Mouse (Mus musculus): ENCODE measurements around the gene Gfpt2. TPM values are rescaled to one million over a fixed set of nuclear protein-coding genes. Genes with fewer than 3 reads are reported as not detected.
A peak's percentile ranks its signal among the peaks of the same experiment; 100 is the strongest.

Gene Gfpt2
- 2.8 and 4.4 TPM in 2 replicates for polyA plus RNA-seq (2012; rRNA removed)

DNA sequence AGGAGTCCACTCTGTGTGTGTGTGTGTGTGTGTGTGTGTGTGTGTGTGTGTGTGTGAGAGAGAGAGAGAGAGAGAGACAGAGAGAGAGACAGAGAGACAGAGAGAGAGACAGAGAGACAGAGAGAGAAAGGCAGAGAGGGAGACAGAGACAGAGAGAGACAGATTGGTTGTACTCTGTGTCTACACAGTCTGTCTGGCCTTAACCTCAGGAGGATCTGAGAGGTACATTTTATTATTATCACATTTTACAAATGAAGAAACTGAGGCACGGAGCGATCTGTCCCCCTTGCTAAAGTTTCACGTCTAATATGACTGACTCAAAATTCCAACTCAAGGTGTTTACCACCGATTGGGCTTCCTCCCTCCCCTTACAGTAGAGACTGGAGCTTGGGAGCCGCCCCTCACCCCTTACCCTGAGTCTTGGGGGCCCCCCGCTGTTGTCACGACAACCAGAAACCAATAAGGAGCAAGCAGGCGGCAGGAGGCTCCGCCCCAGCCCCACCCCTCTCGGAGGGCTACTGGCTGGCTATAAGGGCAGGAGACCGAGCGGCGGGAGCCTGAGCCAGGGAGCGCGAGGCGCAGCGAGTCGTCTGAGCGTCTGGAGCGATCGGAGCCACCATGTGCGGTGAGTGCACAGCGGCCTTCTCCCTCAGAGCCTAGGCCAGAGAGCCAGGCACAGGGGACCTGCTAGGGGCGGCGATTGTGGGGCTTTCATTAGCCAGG is at the start of gene Gfpt2:
Gene Gfpt2, plus strand, starts transcription at position 560 of the 723 bp plus-strand sequence.
- H3K27ac ChIP-seq (ENCODE audit: control insufficient read depth, insufficient read depth, low read length) = no peak within 1 kb of the TSS
- H3K4me1 ChIP-seq (replicated peaks; ENCODE audit: control insufficient read depth, insufficient read depth, low read length) = peaks cover 10% of the 10 kb centered on the region
- peak; percentile 43 for DNase-seq
- H3K4me3 ChIP-seq (ENCODE audit: control insufficient read depth, insufficient read depth, low read length) = peak within 1 kb of the TSS; percentile 44
- no peak for TF ChIP-seq CTCF (IDR thresholded peaks at IDR 0.05; ENCODE audit: borderline replicate concordance, control insufficient read depth, extremely low read depth, insufficient read depth, low read length, poor library complexity)
- H3K27me3 ChIP-seq (ENCODE audit: control insufficient read depth, insufficient read depth, low read length) = peaks cover 2% of the 10 kb centered on the region; the same call in 1 of the 2 replicates
- WGBS = 3% methylated on average over 25 of the region's 25 CpGs
- no peaks in the 10 kb centered on the region for H3K36me3 ChIP-seq (ENCODE audit: control insufficient read depth, insufficient read depth, low read length)

GRCm38 (mm10) chr11:49744981-49745380 is 49.0 kb upstream of the Gfpt2 start:
- Histone ChIP-seq H3K36me3 (ENCODE audit: control insufficient read depth, insufficient read depth, low read length) (no peaks in the 10 kb centered on the region), H3K27ac (ENCODE audit: control insufficient read depth, insufficient read depth, low read length) (no peak overlapping the region), H3K27me3 (ENCODE audit: control insufficient read depth, insufficient read depth, low read length) (no peaks in the 10 kb centered on the region), H3K4me1 (replicated peaks; ENCODE audit: control insufficient read depth, insufficient read depth, low read length) (no peaks in the 10 kb centered on the region), H3K4me3 (ENCODE audit: control insufficient read depth, insufficient read depth, low read length) (no peak overlapping the region)
- TF ChIP-seq POLR2A (IDR thresholded peaks at IDR 0.05; ENCODE audit: control insufficient read depth, extremely low read depth, insufficient read depth, low read length, poor library complexity) = no peak
- no peak for TF ChIP-seq CTCF (IDR thresholded peaks at IDR 0.05; ENCODE audit: borderline replicate concordance, control insufficient read depth, extremely low read depth, insufficient read depth, low read length, poor library complexity)
- DNase-seq = no peak

DNA sequence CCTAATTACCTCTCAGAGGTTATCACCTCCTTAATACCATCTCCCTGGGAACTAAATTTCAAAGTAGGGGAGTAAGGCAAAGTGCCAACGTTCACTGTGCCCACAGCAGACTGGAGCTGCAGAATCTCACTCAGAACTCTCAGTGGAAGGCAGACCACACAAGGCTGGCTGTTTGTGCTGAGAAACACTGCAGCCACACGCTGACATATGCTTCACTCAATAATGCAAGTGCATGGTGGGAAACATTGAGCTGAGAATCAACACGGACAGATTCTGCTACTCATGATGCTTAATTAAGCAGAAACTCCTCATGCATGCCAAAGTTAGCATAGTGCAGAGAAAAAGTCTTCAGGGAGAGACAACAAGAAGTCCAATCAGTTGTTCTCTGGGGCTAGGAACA is 48.1 kb upstream of the Gfpt2 start:
- H3K4me3 ChIP-seq (ENCODE audit: control insufficient read depth, insufficient read depth, low read length) = no peak overlapping the region
- no peak for DNase-seq
- no peaks in the 10 kb centered on the region for H3K36me3 ChIP-seq (ENCODE audit: control insufficient read depth, insufficient read depth, low read length)
- no peak for TF ChIP-seq CTCF (IDR thresholded peaks at IDR 0.05; ENCODE audit: borderline replicate concordance, control insufficient read depth, extremely low read depth, insufficient read depth, low read length, poor library complexity)
- no peak for TF ChIP-seq POLR2A (IDR thresholded peaks at IDR 0.05; ENCODE audit: control insufficient read depth, extremely low read depth, insufficient read depth, low read length, poor library complexity)
- H3K4me1 ChIP-seq (replicated peaks; ENCODE audit: control insufficient read depth, insufficient read depth, low read length) = no peaks in the 10 kb centered on the region
- no peak overlapping the region for H3K27ac ChIP-seq (ENCODE audit: control insufficient read depth, insufficient read depth, low read length)
- no peaks in the 10 kb centered on the region for H3K27me3 ChIP-seq (ENCODE audit: control insufficient read depth, insufficient read depth, low read length)
- WGBS = 87% methylated on average over 3 of the region's 3 CpGs

GRCm38 (mm10) chr11:49746756-49747155 is 47.2 kb upstream of the Gfpt2 start:
- no peaks in the 10 kb centered on the region for H3K27me3 ChIP-seq (ENCODE audit: control insufficient read depth, insufficient read depth, low read length)
- WGBS = 95% methylated on average over 1 of the region's 1 CpGs

DNA sequence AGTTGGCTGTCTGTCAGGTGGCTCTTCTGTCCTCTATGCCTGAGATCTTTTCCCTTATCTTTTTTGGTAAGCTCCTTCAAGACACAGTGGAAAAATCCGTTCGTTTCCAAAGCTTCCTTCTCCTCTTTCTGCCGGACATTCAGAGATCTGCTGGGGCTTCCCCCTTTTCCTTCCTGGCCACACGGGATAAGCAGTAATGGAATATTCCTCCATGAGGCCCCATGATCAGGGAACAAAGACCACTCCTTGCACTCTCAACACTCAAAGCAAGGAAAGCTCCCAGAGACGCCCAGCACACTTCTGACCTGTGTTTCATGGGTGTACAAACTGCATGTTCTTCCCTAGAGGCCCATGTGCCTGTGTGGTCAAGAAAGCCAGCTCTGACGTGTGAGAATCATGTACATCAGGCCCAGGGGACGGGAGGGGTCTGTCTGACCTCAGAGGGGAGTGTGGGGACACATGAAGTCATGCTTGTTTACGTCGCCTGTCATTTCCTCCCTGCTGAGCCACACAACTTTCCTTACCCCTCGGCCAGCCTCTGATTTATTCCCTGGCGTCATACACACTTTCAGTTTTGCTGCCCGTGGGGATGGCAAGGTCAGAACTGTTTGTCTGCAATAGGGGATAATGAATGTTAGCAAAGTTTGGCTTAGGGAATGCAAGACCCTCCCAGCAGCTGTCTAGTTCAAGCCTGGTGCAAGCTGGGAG is 38.9 kb upstream of the Gfpt2 start:
- no peak for TF ChIP-seq POLR2A (IDR thresholded peaks at IDR 0.05; ENCODE audit: control insufficient read depth, extremely low read depth, insufficient read depth, low read length, poor library complexity)
- TF ChIP-seq CTCF (IDR thresholded peaks at IDR 0.05; ENCODE audit: borderline replicate concordance, control insufficient read depth, extremely low read depth, insufficient read depth, low read length, poor library complexity) = no peak
- H3K4me3 ChIP-seq (ENCODE audit: control insufficient read depth, insufficient read depth, low read length) = no peak overlapping the region
- no peak for DNase-seq
- H3K36me3 ChIP-seq (ENCODE audit: control insufficient read depth, insufficient read depth, low read length) = no peaks in the 10 kb centered on the region
- H3K4me1 ChIP-seq (replicated peaks; ENCODE audit: control insufficient read depth, insufficient read depth, low read length) = peaks cover 8% of the 10 kb centered on the region
- no peaks in the 10 kb centered on the region for H3K27me3 ChIP-seq (ENCODE audit: control insufficient read depth, insufficient read depth, low read length)
- 52% methylated on average over 12 of the region's 12 CpGs for WGBS
- no peak overlapping the region for H3K27ac ChIP-seq (ENCODE audit: control insufficient read depth, insufficient read depth, low read length)

More at GRCm38 (mm10) chr11:49746756-49747155, 47.2 kb upstream of the Gfpt2 start:
- Histone ChIP-seq H3K36me3 (ENCODE audit: control insufficient read depth, insufficient read depth, low read length) (no peaks in the 10 kb centered on the region), H3K27ac (ENCODE audit: control insufficient read depth, insufficient read depth, low read length) (no peak overlapping the region), H3K4me1 (replicated peaks; ENCODE audit: control insufficient read depth, insufficient read depth, low read length) (no peaks in the 10 kb centered on the region), H3K4me3 (ENCODE audit: control insufficient read depth, insufficient read depth, low read length) (no peak overlapping the region)
- TF ChIP-seq CTCF (IDR thresholded peaks at IDR 0.05; ENCODE audit: borderline replicate concordance, control insufficient read depth, extremely low read depth, insufficient read depth, low read length, poor library complexity) (no peak), POLR2A (IDR thresholded peaks at IDR 0.05; ENCODE audit: control insufficient read depth, extremely low read depth, insufficient read depth, low read length, poor library complexity) (no peak)
- no peak for DNase-seq

DNA sequence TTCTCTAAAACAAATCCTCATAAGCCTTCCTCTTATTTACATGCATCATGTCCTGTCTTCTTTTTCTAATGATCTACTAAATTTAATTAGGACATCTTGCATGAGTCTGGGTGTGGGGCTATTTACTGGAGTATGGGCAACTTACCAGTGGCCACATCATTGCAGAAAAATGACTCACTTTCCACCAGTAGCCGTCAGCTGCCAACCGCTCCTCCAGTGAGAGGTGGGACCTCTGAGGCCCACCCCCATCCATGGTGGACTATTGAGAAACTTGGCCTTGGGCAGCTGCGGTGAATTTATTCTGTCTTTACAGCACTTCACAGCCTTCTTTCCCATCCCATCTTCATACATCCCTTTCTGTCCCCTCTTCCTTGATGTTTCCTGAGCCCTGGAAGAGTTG is 35.9 kb upstream of the Gfpt2 start:
- H3K4me1 ChIP-seq (replicated peaks; ENCODE audit: control insufficient read depth, insufficient read depth, low read length) = peaks cover 8% of the 10 kb centered on the region
- H3K4me3 ChIP-seq (ENCODE audit: control insufficient read depth, insufficient read depth, low read length) = no peak overlapping the region
- TF ChIP-seq CTCF (IDR thresholded peaks at IDR 0.05; ENCODE audit: borderline replicate concordance, control insufficient read depth, extremely low read depth, insufficient read depth, low read length, poor library complexity) = no peak
- no peak for TF ChIP-seq POLR2A (IDR thresholded peaks at IDR 0.05; ENCODE audit: control insufficient read depth, extremely low read depth, insufficient read depth, low read length, poor library complexity)
- no peaks in the 10 kb centered on the region for H3K27me3 ChIP-seq (ENCODE audit: control insufficient read depth, insufficient read depth, low read length)
- no peaks in the 10 kb centered on the region for H3K36me3 ChIP-seq (ENCODE audit: control insufficient read depth, insufficient read depth, low read length)
- H3K27ac ChIP-seq (ENCODE audit: control insufficient read depth, insufficient read depth, low read length) = no peak overlapping the region
- no peak for DNase-seq
- 99% methylated on average over 3 of the region's 3 CpGs for whole genome bisulfite sequencing
